Mouse (Mus musculus): ENCODE results near the gene Parp12. TPM values are rescaled to one million over a fixed set of nuclear protein-coding genes. Genes with fewer than 3 reads are reported as not detected.

Gene Parp12
- total and polyA plus RNA-seq, 2 experiments from 2014 or later, result 3.1 to 4.2 TPM

DNA sequence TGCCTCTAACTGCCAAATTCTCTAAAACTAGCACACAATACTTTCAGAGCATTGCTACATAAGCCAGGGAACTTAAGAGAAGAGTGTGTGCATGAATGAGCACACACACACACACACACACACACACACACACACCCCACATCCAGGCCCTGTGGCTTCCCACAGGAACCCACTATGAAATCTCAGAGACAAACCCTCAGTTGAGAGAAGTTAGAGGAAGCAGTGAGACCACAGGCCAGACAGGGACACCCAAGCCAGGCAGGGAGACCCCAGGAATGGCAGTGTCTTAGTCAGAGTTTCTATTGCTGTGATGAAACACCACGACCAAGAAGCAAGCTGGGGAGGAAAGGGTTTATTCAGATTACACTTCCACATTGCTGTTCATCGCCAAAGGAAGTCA is 54.6 kb downstream of the Parp12 start:
- H3K27me3 ChIP-seq (ENCODE audit: insufficient read depth, low read length), result no peaks in the 10 kb centered on the region
- no peaks in the 10 kb centered on the region for H3K36me3 ChIP-seq (ENCODE audit: insufficient read depth, low read length)
- DNase-seq (ENCODE audit: low spot score) (no peak), ATAC-seq (ENCODE audit: low FRiP score) (no peak)
- H3K27ac ChIP-seq (ENCODE audit: low read depth, low read length), result no peak overlapping the region
- H3K9ac ChIP-seq (replicated peaks; ENCODE audit: low read length, poor library complexity, severe bottlenecking), result no peak overlapping the region
- no peaks in the 10 kb centered on the region for H3K9me3 ChIP-seq (ENCODE audit: low read length)
- no peaks in the 10 kb centered on the region for H3K4me1 ChIP-seq (ENCODE audit: insufficient read depth, low read length)
- TF ChIP-seq CTCF (IDR thresholded peaks at IDR 0.05), result no peak
- no peak overlapping the region for H3K4me3 ChIP-seq (ENCODE audit: low read depth, low read length)
- no peak overlapping the region for H3K4me2 ChIP-seq (ENCODE audit: low read depth, low read length, poor library complexity, severe bottlenecking)
- WGBS, result 76% methylated on average over 2 of the region's 2 CpGs

- WGBS, result 32% methylated on average over 4 of the region's 4 CpGs
- Histone ChIP-seq H3K4me2 (ENCODE audit: low read depth, low read length, poor library complexity, severe bottlenecking) (no peak overlapping the region), H3K4me1 (ENCODE audit: insufficient read depth, low read length) (no peaks in the 10 kb centered on the region), H3K27ac (ENCODE audit: low read depth, low read length) (peak overlapping the region; percentile 32; the same call in 1 of the 2 replicates), H3K27me3 (ENCODE audit: insufficient read depth, low read length) (no peaks in the 10 kb centered on the region), H3K9me3 (ENCODE audit: low read length) (no peaks in the 10 kb centered on the region), H3K36me3 (ENCODE audit: insufficient read depth, low read length) (no peaks in the 10 kb centered on the region), H3K4me3 (ENCODE audit: low read depth, low read length) (no peak overlapping the region), H3K9ac (replicated peaks; ENCODE audit: low read length, poor library complexity, severe bottlenecking) (no peak overlapping the region)
- no peak for TF ChIP-seq CTCF (IDR thresholded peaks at IDR 0.05)
- 0 out of 2 replicates have a peak, but pooled peaks have one; percentile 25 for ATAC-seq (ENCODE audit: low FRiP score)
- no peak for DNase-seq (ENCODE audit: low spot score)
Observed at GRCm38 (mm10) chr6:39061180-39061579, 57.0 kb downstream of the Parp12 start.

- TF ChIP-seq CTCF (IDR thresholded peaks at IDR 0.05), result no peak
- H3K27ac ChIP-seq (ENCODE audit: low read depth, low read length), result no peak overlapping the region
Observed at GRCm38 (mm10) chr6:39059547-39060497, 58.3 kb downstream of the Parp12 start.

DNA sequence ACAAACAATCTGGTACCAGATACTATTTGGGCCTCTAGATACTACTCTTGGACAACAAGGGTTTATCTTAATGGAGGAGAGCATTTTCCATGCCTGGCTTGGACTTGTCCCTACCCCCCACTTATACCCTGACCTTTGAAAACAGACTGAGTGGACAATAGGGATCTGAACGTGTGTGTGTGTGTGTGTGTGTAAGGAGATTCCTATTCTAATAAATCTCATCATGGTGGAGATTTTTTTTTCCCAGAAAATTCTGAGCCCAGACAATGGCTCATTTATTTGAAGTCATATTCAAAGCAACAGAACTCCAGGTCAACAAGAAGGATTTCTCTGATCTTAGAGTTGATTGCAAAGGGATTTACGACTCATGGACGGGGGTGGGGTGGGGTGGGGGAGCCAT is 59.2 kb downstream of the Parp12 start:
- H3K27me3 ChIP-seq (ENCODE audit: insufficient read depth, low read length), result no peaks in the 10 kb centered on the region
- no peaks in the 10 kb centered on the region for H3K36me3 ChIP-seq (ENCODE audit: insufficient read depth, low read length)
- no peaks in the 10 kb centered on the region for H3K4me1 ChIP-seq (ENCODE audit: insufficient read depth, low read length)
- no peak overlapping the region for H3K4me3 ChIP-seq (ENCODE audit: low read depth, low read length)
- ATAC-seq (ENCODE audit: low FRiP score) (no peak), DNase-seq (ENCODE audit: low spot score) (no peak)
- no peak overlapping the region for H3K9ac ChIP-seq (replicated peaks; ENCODE audit: low read length, poor library complexity, severe bottlenecking)
- TF ChIP-seq CTCF (IDR thresholded peaks at IDR 0.05), result no peak
- no peak overlapping the region for H3K4me2 ChIP-seq (ENCODE audit: low read depth, low read length, poor library complexity, severe bottlenecking)
- H3K27ac ChIP-seq (ENCODE audit: low read depth, low read length), result no peak overlapping the region
- no peaks in the 10 kb centered on the region for H3K9me3 ChIP-seq (ENCODE audit: low read length)
- WGBS, result 85% methylated on average over 3 of the region's 3 CpGs

More at GRCm38 (mm10) chr6:39059547-39060497, 58.3 kb downstream of the Parp12 start:
- no peaks in the 10 kb centered on the region for H3K27me3 ChIP-seq (ENCODE audit: insufficient read depth, low read length)
- ATAC-seq (ENCODE audit: low FRiP score) (no peak), DNase-seq (ENCODE audit: low spot score) (no peak)
- WGBS, result 88% methylated on average over 12 of the region's 12 CpGs
- no peaks in the 10 kb centered on the region for H3K4me1 ChIP-seq (ENCODE audit: insufficient read depth, low read length)
- H3K4me2 ChIP-seq (ENCODE audit: low read depth, low read length, poor library complexity, severe bottlenecking), result no peak overlapping the region
- no peak overlapping the region for H3K9ac ChIP-seq (replicated peaks; ENCODE audit: low read length, poor library complexity, severe bottlenecking)
- no peaks in the 10 kb centered on the region for H3K36me3 ChIP-seq (ENCODE audit: insufficient read depth, low read length)
- no peak overlapping the region for H3K4me3 ChIP-seq (ENCODE audit: low read depth, low read length)
- H3K9me3 ChIP-seq (ENCODE audit: low read length), result no peaks in the 10 kb centered on the region

DNA sequence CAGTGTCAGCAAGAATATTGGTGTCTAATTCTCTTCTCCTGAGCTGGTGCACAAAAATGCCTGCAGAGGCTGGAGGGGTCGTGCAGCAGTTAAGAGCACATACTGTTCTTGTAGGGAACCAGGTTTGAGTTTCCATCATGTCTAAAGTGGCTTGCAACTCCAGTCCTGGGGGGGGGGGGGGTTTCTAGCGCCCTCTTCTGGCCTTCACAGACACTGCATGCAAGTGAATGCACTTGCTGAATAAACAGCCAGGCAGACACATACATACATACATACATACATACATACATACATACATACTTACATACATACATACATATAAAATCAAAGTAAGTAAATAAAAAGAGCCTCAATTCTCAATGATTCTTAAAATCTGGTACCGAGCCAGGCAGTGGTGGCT is 59.8 kb downstream of the Parp12 start:
- H3K27me3 ChIP-seq (ENCODE audit: insufficient read depth, low read length), result no peaks in the 10 kb centered on the region
- no peak overlapping the region for H3K9ac ChIP-seq (replicated peaks; ENCODE audit: low read length, poor library complexity, severe bottlenecking)
- no peaks in the 10 kb centered on the region for H3K9me3 ChIP-seq (ENCODE audit: low read length)
- H3K4me1 ChIP-seq (ENCODE audit: insufficient read depth, low read length), result no peaks in the 10 kb centered on the region
- H3K27ac ChIP-seq (ENCODE audit: low read depth, low read length), result no peak overlapping the region
- DNase-seq (ENCODE audit: low spot score), result no peak
- no peak overlapping the region for H3K4me2 ChIP-seq (ENCODE audit: low read depth, low read length, poor library complexity, severe bottlenecking)
- peak; percentile 68 for TF ChIP-seq CTCF (IDR thresholded peaks at IDR 0.05)
- no peaks in the 10 kb centered on the region for H3K36me3 ChIP-seq (ENCODE audit: insufficient read depth, low read length)
- ATAC-seq (ENCODE audit: low FRiP score), result no peak
- no peak overlapping the region for H3K4me3 ChIP-seq (ENCODE audit: low read depth, low read length)
- WGBS, result 68% methylated on average over 3 of the region's 3 CpGs

DNA sequence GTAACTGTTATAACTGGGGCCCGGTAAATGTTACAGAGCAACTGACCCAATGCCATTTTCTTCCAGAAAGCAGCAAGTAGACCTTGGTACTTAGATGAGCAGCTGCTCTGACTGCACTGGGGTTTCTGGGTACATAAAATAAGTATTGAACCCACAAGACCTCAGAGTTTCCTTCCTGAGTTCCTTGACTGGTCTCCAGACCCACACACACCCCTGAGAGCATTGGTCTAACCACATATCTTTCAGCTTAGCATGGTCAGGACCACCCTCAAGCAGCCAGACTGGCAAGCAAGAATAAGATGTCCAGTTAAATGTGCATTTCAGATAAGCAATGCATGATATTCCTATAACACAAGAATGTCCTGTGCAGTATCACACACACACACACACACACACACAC is 61.0 kb downstream of the Parp12 start:
- H3K27ac ChIP-seq (ENCODE audit: low read depth, low read length), result no peak overlapping the region
- ATAC-seq (ENCODE audit: low FRiP score), result no peak
- no peaks in the 10 kb centered on the region for H3K27me3 ChIP-seq (ENCODE audit: insufficient read depth, low read length)
- no peak overlapping the region for H3K4me3 ChIP-seq (ENCODE audit: low read depth, low read length)
- H3K9me3 ChIP-seq (ENCODE audit: low read length), result no peaks in the 10 kb centered on the region
- no peak overlapping the region for H3K9ac ChIP-seq (replicated peaks; ENCODE audit: low read length, poor library complexity, severe bottlenecking)
- WGBS, result 94% methylated on average over 1 of the region's 1 CpGs
- DNase-seq (ENCODE audit: low spot score), result no peak
- no peaks in the 10 kb centered on the region for H3K36me3 ChIP-seq (ENCODE audit: insufficient read depth, low read length)
- H3K4me1 ChIP-seq (ENCODE audit: insufficient read depth, low read length), result no peaks in the 10 kb centered on the region
- no peak overlapping the region for H3K4me2 ChIP-seq (ENCODE audit: low read depth, low read length, poor library complexity, severe bottlenecking)
- TF ChIP-seq CTCF (IDR thresholded peaks at IDR 0.05), result no peak

All from midbrain, postnatal 0 days (tissue).